Mouse (Mus musculus): ENCODE results near the gene Cmtm2b.

Cmtm2b gene

GRCm38 (mm10) chr8:104380269-104380668 is 58.2 kb downstream of the Cmtm2b start:
- DNase-seq (ENCODE audit: low read depth, low spot score) = no peak
